Mouse (Mus musculus) ovary, postnatal 14 days (tissue): ENCODE results near the gene Arx.
A peak's percentile ranks its signal among the peaks of the same experiment; 100 is the strongest.

Source experiments
- DNase-seq: peaks from one replicate; pipeline ENCODE4 v3.0.0; 2022; ENCODE audit warnings: low spot score

Gene Arx

GRCm38 (mm10) chrX:93286291-93286893 is at the start of gene Arx:
TSS of gene Arx (plus strand) at chrX:93286445.
- peak; percentile 36 for DNase-seq

- DNase-seq, result no peak
Measured at GRCm38 (mm10) chrX:93251329-93251728, 34.9 kb upstream of the Arx start.

- DNase-seq, result no peak
Measured at GRCm38 (mm10) chrX:93275689-93276088, 10.6 kb upstream of the Arx start.

- DNase-seq, result no peak
Measured at GRCm38 (mm10) chrX:93279940-93280339, 6.3 kb upstream of the Arx start.

- peak; percentile 59 for DNase-seq
Measured at GRCm38 (mm10) chrX:93281028-93281723, 5.1 kb upstream of the Arx start.

GRCm38 (mm10) chrX:93281756-93282155 is 4.5 kb upstream of the Arx start:
- no peak for DNase-seq

- no peak for DNase-seq
Measured at GRCm38 (mm10) chrX:93285091-93285490, 1.2 kb upstream of the Arx start.

GRCm38 (mm10) chrX:93288339-93288738 is 2.1 kb downstream of the Arx start:
- no peak for DNase-seq

GRCm38 (mm10) chrX:93289076-93289475 is 2.8 kb downstream of the Arx start:
- DNase-seq, result no peak

- DNase-seq, result no peak
Measured at GRCm38 (mm10) chrX:93289851-93290380, 3.7 kb downstream of the Arx start.

- no peak for DNase-seq
Measured at GRCm38 (mm10) chrX:93292031-93292430, 5.8 kb downstream of the Arx start.

- no peak for DNase-seq
Measured at GRCm38 (mm10) chrX:93294736-93295490, 8.7 kb downstream of the Arx start.

GRCm38 (mm10) chrX:93295819-93296218 is 9.6 kb downstream of the Arx start:
- DNase-seq, result no peak

GRCm38 (mm10) chrX:93297001-93297441 is 10.8 kb downstream of the Arx start:
- no peak for DNase-seq

- DNase-seq, result no peak
Measured at GRCm38 (mm10) chrX:93299046-93299626, 12.9 kb downstream of the Arx start.

- no peak for DNase-seq
Measured at GRCm38 (mm10) chrX:93299771-93300170, 13.5 kb downstream of the Arx start.

GRCm38 (mm10) chrX:93300183-93300815 is 14.1 kb downstream of the Arx start:
- DNase-seq, result no peak

GRCm38 (mm10) chrX:93301798-93302197 is 15.6 kb downstream of the Arx start:
- DNase-seq, result no peak

GRCm38 (mm10) chrX:93305780-93306179 is 19.5 kb downstream of the Arx start:
- no peak for DNase-seq

- no peak for DNase-seq
Measured at GRCm38 (mm10) chrX:93317577-93317976, 31.3 kb downstream of the Arx start.

- no peak for DNase-seq
Measured at GRCm38 (mm10) chrX:93319979-93320378, 33.7 kb downstream of the Arx start.

GRCm38 (mm10) chrX:93321336-93321735 is 35.1 kb downstream of the Arx start:
- no peak for DNase-seq
